Mouse (Mus musculus) heart, embryonic 14.5 days (tissue): ENCODE measurements at regions not wholly inside any gene's neighbourhood (a gene's known extent, or its start where the extent isn't known, plus 50 kb on each side); places are given as distances from the start of the nearest gene placed in this dataset.
A peak's percentile ranks its signal among the peaks of the same experiment; 100 is the strongest.

ENCODE experiments used
- ATAC-seq: fragments of 200-750 bp; cut with Nextera tagmentation; 2 replicates; pipeline ENCODE4 v1.8.0; 2017; ENCODE audit warnings: low read depth, moderate TSS enrichment; ENCODE audit not compliant: insufficient number of reproducible peaks, insufficient read depth, low FRiP score
- H3K27ac ChIP-seq, 2 experiments: fragments of 200-500 bp in 1 of 2; fragments of 300-500 bp in 1 of 2; sonication (generic) in 1 of 2; replicated peaks in 1 of 2; 2 replicates each; pipeline ENCODE4 v1.5.1; 2012 to 2014; ENCODE audit warnings: low read depth in 2 of 2, low read length in 2 of 2, control low read depth in 1 of 2, mild to moderate bottlenecking in 1 of 2, mixed read lengths in 1 of 2; ENCODE audit not compliant: control insufficient read depth in 1 of 2, insufficient read depth in 1 of 2
- H3K27me3 ChIP-seq: fragments of 300-500 bp; sonication (generic); 2 replicates; pipeline ENCODE4 v1.6.1; 2014; ENCODE audit warnings: mild to moderate bottlenecking, low read length, control low read depth; ENCODE audit not compliant: control insufficient read depth, insufficient read depth
- H3K36me3 ChIP-seq: fragments of 300-500 bp; sonication (generic); 2 replicates; pipeline ENCODE4 v1.6.1; 2014; ENCODE audit warnings: mild to moderate bottlenecking, control low read depth, low read length, mixed read lengths; ENCODE audit not compliant: control insufficient read depth, insufficient read depth
- H3K4me1 ChIP-seq, 2 experiments: fragments of 200-500 bp in 1 of 2; fragments of 300-500 bp in 1 of 2; sonication (generic) in 1 of 2; 2 replicates each; pipeline ENCODE4 v1.6.1; 2012 to 2014; ENCODE audit warnings: low read length in 2 of 2, control low read depth in 1 of 2, mixed read lengths in 1 of 2; ENCODE audit not compliant: control insufficient read depth in 2 of 2, insufficient read depth in 2 of 2
- H3K4me2 ChIP-seq: fragments of 300-500 bp; sonication (generic); 2 replicates; pipeline ENCODE4 v1.6.1; 2014; ENCODE audit warnings: mild to moderate bottlenecking, low read length
- H3K4me3 ChIP-seq, 2 experiments: fragments of 200-500 bp in 1 of 2; fragments of 300-500 bp in 1 of 2; sonication (generic) in 1 of 2; 2 replicates each; pipeline ENCODE4 v1.5.1; 2012 to 2014; ENCODE audit warnings: low read length in 2 of 2, mild to moderate bottlenecking in 2 of 2, control low read depth in 1 of 2, low read depth in 1 of 2, moderate library complexity in 1 of 2; ENCODE audit not compliant: control insufficient read depth in 1 of 2, insufficient read depth in 1 of 2
- H3K9ac ChIP-seq: fragments of 300-500 bp; sonication (generic); 2 replicates; pipeline ENCODE4 v1.6.1; 2014; ENCODE audit warnings: mild to moderate bottlenecking, low read length
- H3K9me3 ChIP-seq: fragments of 300-500 bp; sonication (generic); 2 replicates; pipeline ENCODE4 v1.6.1; 2016; ENCODE audit warnings: low read length, control low read depth; ENCODE audit not compliant: control insufficient read depth
- WGBS: fragments of 180-500 bp; shearing (Covaris S2); extraction: QIAGEN DNeasy Blood & Tissue Kit; methylation state at CpG from one replicate; pipeline ENCODE4 v1.1.7; 2014; 5-methylcytosine and 5-hydroxymethylcytosine counted together

DNA sequence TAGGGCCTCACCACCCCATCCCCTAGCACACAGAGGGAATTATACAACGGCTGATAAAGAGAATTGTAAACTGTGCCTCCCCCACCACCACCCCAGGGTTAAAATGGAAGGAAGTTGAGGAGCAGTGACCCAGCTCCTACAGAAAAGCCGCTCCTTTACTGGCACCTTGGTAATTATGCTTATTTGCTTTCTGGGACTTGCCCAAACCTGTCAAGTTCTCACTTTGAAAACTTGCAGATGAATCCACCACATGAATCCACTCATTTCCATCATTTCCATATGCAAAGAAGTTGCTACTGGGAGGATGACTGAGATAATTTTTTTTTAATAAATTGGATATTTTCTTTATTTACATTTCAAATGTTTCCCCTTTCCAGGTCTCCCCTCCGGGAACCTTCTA is 142.1 kb upstream of the Tent5a start:
- Histone ChIP-seq H3K4me1 (peaks cover 4 to 7% of the 10 kb centered on the region in 2 experiments), H3K36me3 (no peaks in the 10 kb centered on the region), H3K4me2 (no peak overlapping the region), H3K27me3 (no peaks in the 10 kb centered on the region), H3K27ac (peak overlapping the region; percentile 19 to 44; a peak in 1 of 4 replicates), H3K4me3 (no peak overlapping the region), H3K9me3 (no peaks in the 10 kb centered on the region), H3K9ac (no peak overlapping the region)
- no peak for ATAC-seq
- 57% methylated on average over 3 of the region's 3 CpGs for WGBS

DNA sequence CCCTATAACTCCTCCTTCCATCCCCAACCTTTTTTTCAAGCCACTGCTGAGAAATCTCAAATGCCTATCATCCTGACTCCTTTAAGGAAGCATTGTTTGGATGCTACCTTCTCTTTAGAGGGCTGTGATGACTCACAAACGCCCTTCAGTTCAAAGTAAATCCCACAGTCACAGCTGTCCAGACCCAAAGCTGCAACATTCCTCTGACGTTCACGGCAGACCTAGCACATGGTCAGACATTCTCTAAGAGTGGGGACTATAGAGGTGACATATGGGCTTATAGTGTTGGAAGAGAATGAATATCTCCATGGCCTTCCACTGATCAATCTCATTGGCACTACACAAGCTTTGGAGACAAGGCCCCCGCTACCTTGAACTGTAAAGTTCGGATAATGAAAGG is 139.5 kb upstream of the Tent5a start:
- Histone ChIP-seq H3K27ac (no peak overlapping the region), H3K4me1 (peaks cover 4 to 7% of the 10 kb centered on the region in 2 experiments), H3K9ac (no peak overlapping the region), H3K4me2 (no peak overlapping the region), H3K4me3 (no peak overlapping the region), H3K9me3 (no peaks in the 10 kb centered on the region), H3K36me3 (no peaks in the 10 kb centered on the region), H3K27me3 (no peaks in the 10 kb centered on the region)
- ATAC-seq = no peak
- 59% methylated on average over 5 of the region's 5 CpGs for WGBS

- H3K4me2 ChIP-seq = no peak overlapping the region
- H3K9ac ChIP-seq = no peak overlapping the region
- ATAC-seq = no peak
- H3K27me3 ChIP-seq = no peaks in the 10 kb centered on the region
- H3K27ac ChIP-seq = no peak overlapping the region
- no peaks in the 10 kb centered on the region for H3K36me3 ChIP-seq
- H3K9me3 ChIP-seq = no peaks in the 10 kb centered on the region
- H3K4me1 ChIP-seq = no peaks in the 10 kb centered on the region
- 87% methylated on average over 3 of the region's 3 CpGs for WGBS
- no peak overlapping the region for H3K4me3 ChIP-seq
Measured at GRCm38 (mm10) chr9:85459062-85459805, 132.1 kb upstream of the Tent5a start.

- Histone ChIP-seq H3K4me3 (no peak overlapping the region), H3K27me3 (no peaks in the 10 kb centered on the region), H3K27ac (no peak overlapping the region), H3K9me3 (no peaks in the 10 kb centered on the region), H3K36me3 (no peaks in the 10 kb centered on the region), H3K4me2 (no peak overlapping the region), H3K9ac (no peak overlapping the region), H3K4me1 (no peaks in the 10 kb centered on the region)
- WGBS = 69% methylated on average over 2 of the region's 2 CpGs
- no peak for ATAC-seq
Measured at GRCm38 (mm10) chr9:85458356-85458755, 131.2 kb upstream of the Tent5a start.

- no peak overlapping the region for H3K4me2 ChIP-seq
- ATAC-seq = no peak
Measured at GRCm38 (mm10) chr9:85457400-85457799, 130.3 kb upstream of the Tent5a start.

DNA sequence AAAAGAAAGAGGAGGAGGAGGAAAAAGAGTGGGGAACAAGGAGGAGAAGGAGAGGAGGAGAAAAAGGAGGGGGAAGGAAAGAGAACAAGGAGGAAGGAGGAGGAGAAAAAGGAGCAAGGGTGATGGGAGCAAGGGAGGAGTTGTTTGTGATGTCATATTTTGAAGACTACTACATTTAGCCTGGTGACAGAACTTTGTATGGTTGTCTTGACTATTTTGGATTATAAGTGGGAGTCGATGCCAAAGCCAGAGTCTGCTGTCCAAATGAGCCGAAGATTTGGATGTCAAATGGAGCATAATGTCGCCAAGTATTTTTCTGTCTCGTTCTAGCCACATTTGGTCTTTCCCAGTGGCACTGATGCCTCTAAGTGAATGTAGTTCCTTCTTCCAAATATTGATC is 128.2 kb upstream of the Tent5a start:
- Histone ChIP-seq H3K4me3 (no peak overlapping the region), H3K9ac (no peak overlapping the region), H3K9me3 (no peaks in the 10 kb centered on the region), H3K4me1 (no peaks in the 10 kb centered on the region), H3K4me2 (no peak overlapping the region), H3K27ac (no peak overlapping the region), H3K36me3 (no peaks in the 10 kb centered on the region), H3K27me3 (no peaks in the 10 kb centered on the region)
- WGBS = 89% methylated on average over 4 of the region's 4 CpGs
- no peak for ATAC-seq

More at GRCm38 (mm10) chr9:85457400-85457799, 130.3 kb upstream of the Tent5a start:
- Histone ChIP-seq H3K27me3 (no peaks in the 10 kb centered on the region), H3K4me3 (no peak overlapping the region), H3K27ac (no peak overlapping the region), H3K9me3 (no peaks in the 10 kb centered on the region), H3K4me1 (no peaks in the 10 kb centered on the region), H3K9ac (no peak overlapping the region), H3K36me3 (no peaks in the 10 kb centered on the region)
- 67% methylated on average over 5 of the region's 5 CpGs for WGBS

GRCm38 (mm10) chr9:85452196-85452857 is 125.2 kb upstream of the Tent5a start:
- Histone ChIP-seq H3K9me3 (no peaks in the 10 kb centered on the region), H3K36me3 (no peaks in the 10 kb centered on the region), H3K4me3 (no peak overlapping the region), H3K4me1 (no peaks in the 10 kb centered on the region), H3K27me3 (no peaks in the 10 kb centered on the region), H3K4me2 (no peak overlapping the region), H3K9ac (no peak overlapping the region), H3K27ac (no peak overlapping the region)
- ATAC-seq = no peak
- 61% methylated on average over 8 of the region's 8 CpGs for WGBS
